Mouse (Mus musculus) layer of hippocampus, adult 2 months (tissue): ENCODE results near the gene Maged2. TPM values are rescaled to one million over a fixed set of nuclear protein-coding genes. Genes with fewer than 3 reads are reported as not detected.
A peak's percentile ranks its signal among the peaks of the same experiment; 100 is the strongest.
"Not testable (repeated sequence)": the region's sequence is repeated elsewhere in the genome, so short reads cannot be mapped to it uniquely, and the experiment has no call there.

Source experiments
- DNase-seq, 2 experiments: peaks; one replicate each; pipeline ENCODE4 v3.0.0; 2022; ENCODE audit warnings: low spot score in 2 of 2
- H3K27ac ChIP-seq: fragments of 200-600 bp; 2 replicates; pipeline ENCODE4 v1.8.1; 2022
- H3K4me3 ChIP-seq: fragments of 200-600 bp; 2 replicates; pipeline ENCODE4 v1.8.1; 2022; ENCODE audit warnings: mild to moderate bottlenecking
- CTCF ChIP-seq: fragments of 200-600 bp; conservative IDR thresholded peaks from 2 replicates; pipeline ENCODE4 v1.8.1; 2022; ENCODE audit warnings: antibody characterized with exemption, mild to moderate bottlenecking, moderate library complexity
- long read RNA-seq, 2 experiments: library from polyadenylated mRNA; stranded (forward); transcript quantifications; one replicate each; pipeline ENCODE4 v2.0.0; 2021; ENCODE audit warnings: borderline mapping rate in 2 of 2
- total RNA-seq, 2 experiments: library from RNA; stranded (reverse); gene quantifications; 2 replicates each; pipeline ENCODE4 v1.2.3; 2021

Maged2 gene
- 10 to 100 TPM; 43.3 to 49.6 TPM for total RNA-seq
- long read RNA-seq, experiment 1, transcript Maged2-204 (13 exons, 2,107 nt): major isoform, 16 of 62 reads
- long read RNA-seq, experiment 1, transcript Maged2-203 (13 exons, 2,183 nt): minor isoform, 9 of 62 reads
- long read RNA-seq, experiment 1, partial matches to known transcripts: 29 of 62 reads
- long read RNA-seq, experiment 1, other reads (novel, unspliced or antisense): 8 of 62 reads
- long read RNA-seq, experiment 2, transcript Maged2-203 (13 exons, 2,183 nt): major isoform, 17 of 71 reads
- long read RNA-seq, experiment 2, transcript Maged2-204 (13 exons, 2,107 nt): major isoform, 17 of 71 reads
- long read RNA-seq, experiment 2, partial matches to known transcripts: 26 of 71 reads
- long read RNA-seq, experiment 2, other reads (novel, unspliced or antisense): 11 of 71 reads

- no peak for TF ChIP-seq CTCF
- Histone ChIP-seq H3K27ac (peak within 1 kb of the TSS; percentile 73), H3K4me3 (peak within 1 kb of the TSS; percentile 65)
- no peak for DNase-seq
Observed at GRCm38 (mm10) chrX:150814139-150814469, at the start of gene Maged2. Maged2 (minus strand) TSS chrX:150814345.

- H3K27ac ChIP-seq: peak overlapping the region; percentile 51
- H3K4me3 ChIP-seq: no peak overlapping the region
- peak; percentile 7 to 10 for DNase-seq
- TF ChIP-seq CTCF: no peak
Observed at GRCm38 (mm10) chrX:150848230-150848629, 34.1 kb upstream of the Maged2 start.

- not testable (repeated sequence) for DNase-seq, H3K27ac ChIP-seq, H3K4me3 ChIP-seq
Observed at GRCm38 (mm10) chrX:150845480-150846205, 31.5 kb upstream of the Maged2 start.

- not testable (repeated sequence) for H3K27ac ChIP-seq, H3K4me3 ChIP-seq, DNase-seq
Observed at GRCm38 (mm10) chrX:150843257-150843656, 29.1 kb upstream of the Maged2 start.

- Histone ChIP-seq H3K4me3 (no peak overlapping the region), H3K27ac (no peak overlapping the region)
- no peak for DNase-seq
- TF ChIP-seq CTCF: no peak
Observed at GRCm38 (mm10) chrX:150830297-150830696, 16.2 kb upstream of the Maged2 start.

GRCm38 (mm10) chrX:150817278-150817677 lies 3.1 kb upstream of the Maged2 start:
- H3K27ac ChIP-seq: no peak overlapping the region
- no peak for DNase-seq
- TF ChIP-seq CTCF: no peak
- H3K4me3 ChIP-seq: no peak overlapping the region

GRCm38 (mm10) chrX:150815601-150816000 lies 1.5 kb upstream of the Maged2 start:
- no peak overlapping the region for H3K4me3 ChIP-seq
- DNase-seq: no peak
- no peak overlapping the region for H3K27ac ChIP-seq
- TF ChIP-seq CTCF: no peak

- TF ChIP-seq CTCF: no peak
- peak; percentile 5 to 31 for DNase-seq
- Histone ChIP-seq H3K27ac (peak overlapping the region; percentile 73), H3K4me3 (peak overlapping the region; percentile 65)
Observed at GRCm38 (mm10) chrX:150813464-150814138, 544 bp downstream of the Maged2 start.

GRCm38 (mm10) chrX:150812787-150813298 lies 1.3 kb downstream of the Maged2 start:
- no peak for TF ChIP-seq CTCF
- H3K4me3 ChIP-seq: peak overlapping the region; percentile 65
- peak; percentile 80 to 88 for DNase-seq
- peak overlapping the region; percentile 73; the same call in 1 of the 2 replicates for H3K27ac ChIP-seq

- not testable (repeated sequence) for H3K4me3 ChIP-seq, H3K27ac ChIP-seq, DNase-seq
Observed at GRCm38 (mm10) chrX:150800987-150801386, 13.2 kb downstream of the Maged2 start.

- not testable (repeated sequence) for H3K4me3 ChIP-seq, H3K27ac ChIP-seq, DNase-seq
Observed at GRCm38 (mm10) chrX:150798493-150799177, 15.5 kb downstream of the Maged2 start.

Other genes with a start within 250 kb of the Maged2 start
- gene Pfkfb1, start 226.1 kb downstream of the Maged2 start, total RNA-seq: under 1 TPM; 0.90 to 0.93 TPM
- gene Apex2, start 224.5 kb downstream of the Maged2 start, total RNA-seq: 10 to 100 TPM; 15.2 to 17.7 TPM
- 100 to 1,000 TPM; 159 to 167 TPM for gene Tro, start 156.8 kb downstream of the Maged2 start, total RNA-seq
- gene Gnl3l, start 203.0 kb upstream of the Maged2 start, total RNA-seq: 100 to 1,000 TPM; 182 to 208 TPM
- gene Fgd1, start 231.8 kb upstream of the Maged2 start, total RNA-seq: 10 to 100 TPM; 20.0 to 20.9 TPM